Mouse (Mus musculus) liver, postnatal 0 days (tissue): ENCODE measurements around the gene Olfr156. TPM values are rescaled to one million over a fixed set of nuclear protein-coding genes. Genes with fewer than 3 reads are reported as not detected.

ENCODE experiments used
- ATAC-seq: fragments of 200-750 bp; cut with Nextera tagmentation; 2 replicates; pipeline ENCODE4 v1.8.0; 2017; ENCODE audit warnings: mild to moderate bottlenecking, moderate library complexity
- DNase-seq: peaks from one replicate; pipeline ENCODE4 v3.0.0-alpha.2; 2016
- H3K27ac ChIP-seq: fragments of 300-500 bp; sonication (generic); 2 replicates; pipeline ENCODE4 v1.5.1; 2014; ENCODE audit warnings: antibody characterized with exemption, moderate library complexity, mild to moderate bottlenecking, low read depth
- H3K27me3 ChIP-seq: fragments of 300-500 bp; sonication (generic); 2 replicates; pipeline ENCODE4 v1.6.1; 2014; ENCODE audit warnings: low read length, control low read depth, mixed read lengths; ENCODE audit not compliant: insufficient read depth
- H3K36me3 ChIP-seq: fragments of 300-500 bp; sonication (generic); replicated peaks from 2 replicates; pipeline ENCODE4 v1.6.1; 2014; ENCODE audit warnings: mild to moderate bottlenecking, control low read depth, low read length, moderate library complexity, mixed read lengths; ENCODE audit not compliant: insufficient read depth
- H3K4me1 ChIP-seq: fragments of 300-500 bp; sonication (generic); 2 replicates; pipeline ENCODE4 v1.6.1; 2014; ENCODE audit warnings: antibody characterized with exemption, mild to moderate bottlenecking, control low read depth; ENCODE audit not compliant: insufficient read depth
- H3K4me2 ChIP-seq: fragments of 300-500 bp; sonication (generic); 2 replicates; pipeline ENCODE4 v1.6.1; 2014; ENCODE audit warnings: low read depth, mild to moderate bottlenecking, low read length, moderate library complexity, mixed read lengths
- H3K4me3 ChIP-seq: fragments of 300-500 bp; sonication (generic); 2 replicates; pipeline ENCODE4 v1.5.1; 2014; ENCODE audit warnings: low read depth, low read length
- H3K9ac ChIP-seq: fragments of 300-500 bp; sonication (generic); replicated peaks from 2 replicates; pipeline ENCODE4 v1.6.1; 2014; ENCODE audit warnings: mild to moderate bottlenecking, moderate library complexity
- H3K9me3 ChIP-seq: fragments of 300-500 bp; sonication (generic); 2 replicates; pipeline ENCODE4 v1.6.1; 2016; ENCODE audit warnings: mild to moderate bottlenecking, control low read depth, low read length, mixed read lengths
- CTCF ChIP-seq: sonication (generic); IDR thresholded peaks from 2 replicates; pipeline ENCODE4 v1.5.1; 2016; ENCODE audit warnings: antibody characterized with exemption, low read depth
- EP300 ChIP-seq: IDR thresholded peaks from 2 replicates; pipeline ENCODE4 v1.6.1; 2016; ENCODE audit warnings: antibody characterized with exemption, low read depth, mild to moderate bottlenecking
- WGBS: fragments of 180-500 bp; shearing (Covaris S2); extraction: QIAGEN DNeasy Blood & Tissue Kit; methylation state at CpG from one replicate; pipeline ENCODE4 v1.1.7; 2014; ENCODE audit not compliant: insufficient replicate concordance; 5-methylcytosine and 5-hydroxymethylcytosine counted together
- polyA plus RNA-seq: library from polyadenylated mRNA; unstranded; fragments of >200 nt; fragmentation: Nextera tagmentation; extraction: Ambion mirVana; gene quantifications from 2 replicates; pipeline ENCODE4 v1.2.1, GENCODE M21; 2015

The Olfr156 gene
- polyA plus RNA-seq, 1 experiment from 2014 or later: not detected

DNA sequence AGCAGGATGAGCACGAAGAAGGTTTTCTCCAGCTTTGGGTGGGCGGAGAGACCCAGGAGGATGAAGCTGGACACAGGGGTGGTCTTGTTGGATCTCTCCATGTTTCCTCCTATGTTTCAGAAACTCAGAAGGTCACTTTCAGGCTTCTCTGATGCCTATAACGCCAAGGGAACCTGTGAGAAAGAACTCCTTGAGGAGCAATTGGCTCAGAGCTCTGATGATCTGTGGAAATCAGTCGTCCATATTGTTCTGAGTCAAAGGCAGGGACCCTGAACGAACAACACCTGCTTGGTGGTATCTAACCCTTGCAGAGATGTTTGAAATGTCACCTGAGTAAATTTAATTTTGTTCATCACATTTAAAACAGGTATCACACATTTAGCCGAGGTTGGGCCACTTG is 52.8 kb downstream of the Olfr156 start, which contains the start of gene Olfr159:
Gene Olfr159, minus strand, starts transcription at position 101 of the 400 bp plus-strand sequence.
- H3K27ac ChIP-seq: no peak within 1 kb of the TSS
- H3K27me3 ChIP-seq: no peaks in the 10 kb centered on the region
- TF ChIP-seq CTCF (no peak), EP300 (no peak)
- H3K36me3 ChIP-seq: no peaks in the 10 kb centered on the region
- WGBS: 63% methylated on average over 6 of the region's 6 CpGs
- DNase-seq (no peak), ATAC-seq (no peak)
- no peak within 1 kb of the TSS for H3K4me2 ChIP-seq
- no peak within 1 kb of the TSS for H3K4me3 ChIP-seq
- H3K4me1 ChIP-seq: no peaks in the 10 kb centered on the region
- H3K9me3 ChIP-seq: no peaks in the 10 kb centered on the region
- no peak within 1 kb of the TSS for H3K9ac ChIP-seq

Other genes starting within 250 kb of the Olfr156 start
- gene Rgp1, start 245.2 kb downstream of the Olfr156 start, polyA plus RNA-seq: 6.3 and 7.3 TPM in 2 replicates
- 7.3 and 8.4 TPM in 2 replicates for gene Gba2, start 245.0 kb downstream of the Olfr156 start, polyA plus RNA-seq
- gene Msmp, start 239.4 kb downstream of the Olfr156 start, polyA plus RNA-seq: 0.96 TPM in 1 of 2 replicates, not detected in the other
- gene Npr2, start 192.0 kb downstream of the Olfr156 start, polyA plus RNA-seq: 0.54 and 0.82 TPM in 2 replicates
- not detected in 2 replicates for gene Spag8, start 170.3 kb downstream of the Olfr156 start, polyA plus RNA-seq
- gene Hint2, start 167.4 kb downstream of the Olfr156 start, polyA plus RNA-seq: 159 and 186 TPM in 2 replicates
- 0.29 and 0.33 TPM in 2 replicates for gene Tmem8b, start 154.9 kb downstream of the Olfr156 start, polyA plus RNA-seq
- 1.7 and 1.8 TPM in 2 replicates for gene Fam221b, start 154.8 kb downstream of the Olfr156 start, polyA plus RNA-seq
- not detected in 2 replicates for gene Olfr70, start 123.1 kb downstream of the Olfr156 start, polyA plus RNA-seq
- not detected in 2 replicates for gene Olfr71, start 113.6 kb downstream of the Olfr156 start, polyA plus RNA-seq
- 0.40 and 0.50 TPM in 2 replicates for gene Hrct1, start 96.7 kb downstream of the Olfr156 start, polyA plus RNA-seq
- 0.07 and 0.13 TPM in 2 replicates for gene Spaar, start 93.9 kb downstream of the Olfr156 start, polyA plus RNA-seq
- gene Olfr159, start 52.9 kb downstream of the Olfr156 start, polyA plus RNA-seq: not detected in 2 replicates
- gene Olfr157, start 16.3 kb upstream of the Olfr156 start, polyA plus RNA-seq: not detected in 2 replicates
- not detected in 2 replicates for gene Olfr155, start 27.7 kb upstream of the Olfr156 start, polyA plus RNA-seq
- gene Reck, start 51.6 kb upstream of the Olfr156 start, polyA plus RNA-seq: 1.8 and 2.3 TPM in 2 replicates
- gene Glipr2, start 133.5 kb upstream of the Olfr156 start, polyA plus RNA-seq: 19.4 and 20.4 TPM in 2 replicates
- gene Ccin, start 159.6 kb upstream of the Olfr156 start, polyA plus RNA-seq: not detected in 2 replicates
- 136 and 144 TPM in 2 replicates for gene Clta, start 180.6 kb upstream of the Olfr156 start, polyA plus RNA-seq